Mouse (Mus musculus): ENCODE measurements around the gene Als2cr12. TPM values are rescaled to one million over a fixed set of nuclear protein-coding genes. Genes with fewer than 3 reads are reported as not detected.

The Als2cr12 gene
- polyA plus RNA-seq, 1 experiment from 2014 or later: 0.10 TPM

GRCm38 (mm10) chr1:58727019-58727746 is 31.4 kb upstream of the Als2cr12 start:
- peaks cover 6% of the 10 kb centered on the region; the same call in 1 of the 2 replicates for H3K4me1 ChIP-seq
- no peak; the same call in 1 of the 2 replicates for ATAC-seq (ENCODE audit: borderline replicate concordance, extremely low read depth, low FRiP score, low TSS enrichment)
- no peak overlapping the region for H3K4me2 ChIP-seq
- H3K36me3 ChIP-seq: peaks cover 49% of the 10 kb centered on the region
- H3K9me3 ChIP-seq: no peaks in the 10 kb centered on the region
- H3K9ac ChIP-seq: no peak overlapping the region
- H3K27ac ChIP-seq: no peak overlapping the region
- WGBS: 89% methylated on average over 1 of the region's 1 CpGs
- H3K27me3 ChIP-seq: no peaks in the 10 kb centered on the region
- H3K4me3 ChIP-seq: no peak overlapping the region

GRCm38 (mm10) chr1:58725767-58726166 is 30.0 kb upstream of the Als2cr12 start:
- WGBS: 85% methylated on average over 5 of the region's 5 CpGs
- H3K27ac ChIP-seq: no peak overlapping the region

GRCm38 (mm10) chr1:58725095-58725494 is 29.3 kb upstream of the Als2cr12 start:
- Histone ChIP-seq H3K4me2 (no peak overlapping the region), H3K9me3 (no peaks in the 10 kb centered on the region), H3K4me3 (no peak overlapping the region), H3K27me3 (no peaks in the 10 kb centered on the region), H3K36me3 (peaks cover 38% of the 10 kb centered on the region), H3K27ac (no peak overlapping the region), H3K9ac (no peak overlapping the region), H3K4me1 (peaks cover 6% of the 10 kb centered on the region; the same call in 1 of the 2 replicates)
- no peak for ATAC-seq (ENCODE audit: borderline replicate concordance, extremely low read depth, low FRiP score, low TSS enrichment)

More at GRCm38 (mm10) chr1:58725767-58726166, 30.0 kb upstream of the Als2cr12 start:
- Histone ChIP-seq H3K4me3 (no peak overlapping the region), H3K27me3 (no peaks in the 10 kb centered on the region), H3K9ac (no peak overlapping the region), H3K36me3 (peaks cover 36% of the 10 kb centered on the region), H3K9me3 (no peaks in the 10 kb centered on the region), H3K4me2 (no peak overlapping the region), H3K4me1 (peaks cover 6% of the 10 kb centered on the region; the same call in 1 of the 2 replicates)
- ATAC-seq (ENCODE audit: borderline replicate concordance, extremely low read depth, low FRiP score, low TSS enrichment): no peak

- Histone ChIP-seq H3K36me3 (peaks cover 38% of the 10 kb centered on the region), H3K4me2 (no peak overlapping the region), H3K27ac (no peak overlapping the region), H3K9me3 (no peaks in the 10 kb centered on the region), H3K27me3 (no peaks in the 10 kb centered on the region), H3K4me1 (peaks cover 6% of the 10 kb centered on the region; the same call in 1 of the 2 replicates), H3K4me3 (no peak overlapping the region), H3K9ac (no peak overlapping the region)
- ATAC-seq (ENCODE audit: borderline replicate concordance, extremely low read depth, low FRiP score, low TSS enrichment): no peak
- 44% methylated on average over 9 of the region's 9 CpGs for WGBS
Measured at GRCm38 (mm10) chr1:58724533-58724932, 28.7 kb upstream of the Als2cr12 start.

GRCm38 (mm10) chr1:58723809-58724405 is 28.1 kb upstream of the Als2cr12 start:
- H3K27ac ChIP-seq: no peak overlapping the region
- peaks cover 36% of the 10 kb centered on the region for H3K36me3 ChIP-seq
- no peaks in the 10 kb centered on the region for H3K9me3 ChIP-seq
- no peak for ATAC-seq (ENCODE audit: borderline replicate concordance, extremely low read depth, low FRiP score, low TSS enrichment)
- WGBS: 51% methylated on average over 7 of the region's 7 CpGs
- no peak overlapping the region for H3K9ac ChIP-seq
- no peak overlapping the region for H3K4me2 ChIP-seq
- no peaks in the 10 kb centered on the region for H3K27me3 ChIP-seq
- peaks cover 6% of the 10 kb centered on the region; the same call in 1 of the 2 replicates for H3K4me1 ChIP-seq
- no peak overlapping the region for H3K4me3 ChIP-seq

- Histone ChIP-seq H3K9ac (no peak overlapping the region), H3K4me1 (peaks cover 6% of the 10 kb centered on the region; the same call in 1 of the 2 replicates), H3K27ac (no peak overlapping the region), H3K4me3 (no peak overlapping the region), H3K9me3 (no peaks in the 10 kb centered on the region), H3K4me2 (no peak overlapping the region), H3K36me3 (peaks cover 34% of the 10 kb centered on the region), H3K27me3 (no peaks in the 10 kb centered on the region)
- 58% methylated on average over 7 of the region's 7 CpGs for WGBS
- no peak for ATAC-seq (ENCODE audit: borderline replicate concordance, extremely low read depth, low FRiP score, low TSS enrichment)
Measured at GRCm38 (mm10) chr1:58723062-58723808, 27.4 kb upstream of the Als2cr12 start.

GRCm38 (mm10) chr1:58722115-58722938 is 26.5 kb upstream of the Als2cr12 start:
- no peak overlapping the region for H3K4me3 ChIP-seq
- ATAC-seq (ENCODE audit: borderline replicate concordance, extremely low read depth, low FRiP score, low TSS enrichment): no peak
- H3K9ac ChIP-seq: no peak overlapping the region
- WGBS: 79% methylated on average over 11 of the region's 11 CpGs
- H3K4me2 ChIP-seq: no peak overlapping the region
- H3K27ac ChIP-seq: no peak overlapping the region
- H3K9me3 ChIP-seq: no peaks in the 10 kb centered on the region
- H3K4me1 ChIP-seq: peaks cover 6% of the 10 kb centered on the region; the same call in 1 of the 2 replicates
- no peaks in the 10 kb centered on the region for H3K27me3 ChIP-seq
- peaks cover 32% of the 10 kb centered on the region for H3K36me3 ChIP-seq

GRCm38 (mm10) chr1:58720988-58721387 is 25.2 kb upstream of the Als2cr12 start:
- H3K4me1 ChIP-seq: peaks cover 10% of the 10 kb centered on the region
- no peaks in the 10 kb centered on the region for H3K9me3 ChIP-seq
- no peak for ATAC-seq (ENCODE audit: borderline replicate concordance, extremely low read depth, low FRiP score, low TSS enrichment)
- H3K27me3 ChIP-seq: no peaks in the 10 kb centered on the region
- peaks cover 32% of the 10 kb centered on the region for H3K36me3 ChIP-seq
- H3K4me2 ChIP-seq: no peak overlapping the region
- H3K4me3 ChIP-seq: no peak overlapping the region
- H3K9ac ChIP-seq: no peak overlapping the region
- 68% methylated on average over 4 of the region's 4 CpGs for WGBS
- no peak overlapping the region for H3K27ac ChIP-seq

GRCm38 (mm10) chr1:58720090-58720489 is 24.3 kb upstream of the Als2cr12 start:
- Histone ChIP-seq H3K9ac (0 out of 2 replicates have a peak overlapping the region, but pooled peaks have one; percentile 4), H3K27me3 (no peaks in the 10 kb centered on the region), H3K4me2 (no peak overlapping the region), H3K4me1 (peaks cover 16% of the 10 kb centered on the region), H3K27ac (no peak overlapping the region), H3K9me3 (no peaks in the 10 kb centered on the region), H3K36me3 (peaks cover 41% of the 10 kb centered on the region), H3K4me3 (no peak overlapping the region)
- no peak for ATAC-seq (ENCODE audit: borderline replicate concordance, extremely low read depth, low FRiP score, low TSS enrichment)
- 82% methylated on average over 8 of the region's 8 CpGs for WGBS

- H3K4me1 ChIP-seq: peaks cover 21% of the 10 kb centered on the region
Measured at GRCm38 (mm10) chr1:58719356-58719945, 23.7 kb upstream of the Als2cr12 start.

More at GRCm38 (mm10) chr1:58719356-58719945, 23.7 kb upstream of the Als2cr12 start:
- no peak overlapping the region for H3K4me3 ChIP-seq
- no peak overlapping the region for H3K9ac ChIP-seq
- ATAC-seq (ENCODE audit: borderline replicate concordance, extremely low read depth, low FRiP score, low TSS enrichment): no peak
- no peaks in the 10 kb centered on the region for H3K9me3 ChIP-seq
- no peak overlapping the region for H3K27ac ChIP-seq
- no peaks in the 10 kb centered on the region for H3K27me3 ChIP-seq
- WGBS: 83% methylated on average over 7 of the region's 7 CpGs
- peaks cover 45% of the 10 kb centered on the region for H3K36me3 ChIP-seq
- H3K4me2 ChIP-seq: no peak overlapping the region
